In the genomic region with DNA sequence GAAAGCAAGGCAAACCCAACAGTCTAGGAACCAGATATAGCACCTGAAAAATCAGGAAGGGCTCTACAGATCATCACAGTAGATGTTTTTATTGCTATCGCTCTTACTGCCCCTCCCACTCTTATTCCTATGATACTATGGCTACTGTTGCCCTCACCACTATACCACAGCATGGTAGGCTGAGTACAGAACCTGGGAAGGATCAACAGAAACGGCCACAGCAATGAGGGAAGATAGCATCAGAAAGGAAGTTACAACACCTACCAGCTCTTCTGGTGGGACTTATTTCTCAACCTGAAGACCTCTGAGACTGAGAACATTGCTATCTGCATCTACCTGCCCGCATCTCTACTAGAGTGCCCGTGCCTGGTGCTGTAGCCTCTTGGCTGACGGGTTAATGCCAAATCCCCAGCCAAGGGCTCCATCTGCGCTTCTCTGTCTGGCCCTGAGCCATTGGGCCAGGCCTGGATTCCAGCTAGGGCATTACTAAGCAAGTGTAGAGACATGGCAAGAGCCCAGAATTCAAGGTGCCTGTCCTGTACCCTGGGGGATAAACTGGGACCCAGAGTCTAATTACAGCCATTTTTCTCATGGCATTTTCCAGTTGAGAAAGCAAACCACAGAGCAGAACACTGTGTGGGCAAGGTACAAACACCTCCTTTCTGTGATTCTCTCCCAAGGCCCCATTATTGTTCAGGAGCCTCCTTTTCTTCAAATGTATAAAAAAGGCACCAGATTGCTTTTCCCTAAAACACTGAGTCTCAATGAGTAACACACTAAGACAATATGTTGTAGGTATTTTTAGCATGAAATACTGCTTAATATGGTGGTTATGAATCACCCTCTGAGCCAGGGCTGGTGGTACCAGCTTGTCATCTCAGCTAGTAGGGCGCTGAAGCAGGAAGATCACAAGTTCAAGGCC, we compare ENCODE assay signal across 8 mouse cellular contexts. TPM values are rescaled to one million over a fixed set of nuclear protein-coding genes. Genes with fewer than 3 reads are reported as not detected.
A peak's percentile ranks its signal among the peaks of the same experiment; 100 is the strongest.
DNase-seq lines count a peak whose midpoint lies in the region; ATAC-seq and TF ChIP-seq lines count a peak whose summit lies in the region.
"Had no signal": no experiment of that assay in that cellular context is flagged by ENCODE, and none has a peak within 500 bp of the region (broad histone marks: within the 10 kb centered on the region; RNA-seq: fewer than 3 reads in every experiment).

No protein-coding gene starts in this region.

- no peak for ATAC-seq in kidney, embryonic 14.5 days (ENCODE audit: low FRiP score, low TSS enrichment)

- no peaks in the 10 kb centered on the region for H3K9me3 ChIP-seq in kidney, embryonic 14.5 days (ENCODE audit: control insufficient read depth, low read length)

- H3K4me1 ChIP-seq in kidney, embryonic 14.5 days (ENCODE audit: control insufficient read depth, insufficient read depth, low read length): no peaks in the 10 kb centered on the region
- H3K4me1 ChIP-seq in olfactory bulb, adult 2 months (ENCODE audit: control insufficient read depth, insufficient read depth, low read length): peaks cover 3% of the 10 kb centered on the region

- 83% methylated on average over 7 of the region's 7 CpGs for WGBS in kidney, embryonic 14.5 days
- WGBS in olfactory bulb, adult 2 months: 64% methylated on average over 7 of the region's 7 CpGs

- peak; percentile 82 for DNase-seq in kidney, adult 18-20 months
- DNase-seq in cerebellum, adult 9-10 months: peak; percentile 99
- DNase-seq in kidney, adult 9 months: peak; percentile 95
- no peak for DNase-seq in spleen, postnatal 4 days (ENCODE audit: low spot score in 2 of 2)
- no peak for DNase-seq in spleen, adult 12 weeks (ENCODE audit: low spot score)
- DNase-seq: midbrain, embryonic 14.5 days had no signal

- no peak overlapping the region for H3K4me2 ChIP-seq in kidney, embryonic 14.5 days (replicated peaks; ENCODE audit: low read depth, low read length)

- no peak overlapping the region for H3K4me3 ChIP-seq in kidney, embryonic 14.5 days (ENCODE audit: low read length)
- H3K4me3 ChIP-seq in olfactory bulb, adult 2 months (ENCODE audit: insufficient read depth, low read depth, low read length): no peak overlapping the region

- TF ChIP-seq CTCF in olfactory bulb, adult 2 months (IDR thresholded peaks at IDR 0.05; ENCODE audit: insufficient read depth, low read depth, low read length): no peak

- no peak overlapping the region for H3K27ac ChIP-seq in kidney, embryonic 14.5 days (ENCODE audit: low read depth, low read length)
- H3K27ac ChIP-seq in olfactory bulb, adult 2 months (ENCODE audit: insufficient read depth, low read depth, low read length): peak overlapping the region; percentile 80

- H3K9ac ChIP-seq in kidney, embryonic 14.5 days (ENCODE audit: low read depth, low read length): no peak overlapping the region

- no peak for TF ChIP-seq POLR2A in olfactory bulb, adult 2 months (IDR thresholded peaks at IDR 0.05; ENCODE audit: insufficient read depth, low read depth, low read length)

- no peaks in the 10 kb centered on the region for H3K27me3 ChIP-seq in kidney, embryonic 14.5 days (ENCODE audit: control insufficient read depth, insufficient read depth, low read length)

- no peaks in the 10 kb centered on the region for H3K36me3 ChIP-seq in kidney, embryonic 14.5 days (ENCODE audit: control insufficient read depth, insufficient read depth, low read length)

RNA-seq across cellular contexts. Expression of gene Herc1, which starts 28.0 kb away (rescaled TPM):
- polyA plus RNA-seq in kidney, embryonic 14.5 days (2014; fragmentation: Nextera tagmentation; extraction: Ambion mirVana): 14.9 and 26.9 TPM in 2 replicates
- 148 and 162 TPM in 2 replicates for polyA plus RNA-seq in olfactory bulb, adult 2 months (2012; ENCODE audit: insufficient read depth, insufficient read length, low replicate concordance, missing spikeins)

Comparison
In these comparisons a context has a peak if more than half of its experiments do, and no peak if none do; other contexts are left out.
1. DNase-seq: peak in kidney, adult 18-20 months (single experiment), cerebellum, adult 9-10 months (single experiment) and kidney, adult 9 months (single experiment); none in spleen, postnatal 4 days (0 of 2) and spleen, adult 12 weeks (single experiment).